ENCODE assay signal across 35 mouse cellular contexts in genomic region chr12:51362898-51363297, GRCm38 (mm10).
"Had no signal": no experiment of that assay in that cellular context is flagged by ENCODE, and none has a peak within 500 bp of the region (broad histone marks: within the 10 kb centered on the region; RNA-seq: fewer than 3 reads in every experiment).

No protein-coding gene starts in this region.

- H3K4me2 ChIP-seq: heart, embryonic 11.5 days; heart, embryonic 12.5 days; heart, embryonic 13.5 days; heart, embryonic 15.5 days; hindbrain, embryonic 12.5 days; hindbrain, embryonic 13.5 days; hindbrain, embryonic 14.5 days; hindbrain, embryonic 15.5 days; intestine, embryonic 15.5 days; kidney, embryonic 15.5 days had no signal

- H3K9me3 ChIP-seq: heart, embryonic 10.5 days; heart, embryonic 12.5 days; heart, embryonic 13.5 days; heart, embryonic 15.5 days; hindbrain, embryonic 10.5 days; hindbrain, embryonic 12.5 days; hindbrain, embryonic 13.5 days; hindbrain, embryonic 15.5 days; intestine, embryonic 15.5 days; kidney, embryonic 15.5 days had no signal

- H3K9ac ChIP-seq: heart, embryonic 12.5 days; heart, embryonic 13.5 days; heart, embryonic 15.5 days; hindbrain, embryonic 12.5 days; hindbrain, embryonic 13.5 days; hindbrain, embryonic 14.5 days; hindbrain, embryonic 15.5 days; intestine, embryonic 15.5 days; kidney, embryonic 15.5 days had no signal

- ATAC-seq: hindbrain, embryonic 16.5 days; hindbrain, postnatal 0 days; inflammation-experienced regulatory T-cells, adult 6 months; intestine, embryonic 15.5 days; intestine, embryonic 16.5 days; intestine, postnatal 0 days had no signal

- H3K27ac ChIP-seq: heart, embryonic 10.5 days; heart, embryonic 13.5 days; heart, embryonic 15.5 days; hindbrain, embryonic 10.5 days; hindbrain, embryonic 12.5 days; hindbrain, embryonic 13.5 days; hindbrain, embryonic 14.5 days; hindbrain, embryonic 15.5 days; hindbrain, postnatal 0 days; intestine, embryonic 15.5 days; kidney, embryonic 15.5 days; kidney, postnatal 0 days; layer of hippocampus, adult 2 months had no signal

- H3K4me3 ChIP-seq: heart, embryonic 10.5 days; heart, embryonic 12.5 days; heart, embryonic 13.5 days; heart, embryonic 15.5 days; hindbrain, embryonic 10.5 days; hindbrain, embryonic 12.5 days; hindbrain, embryonic 13.5 days; hindbrain, embryonic 15.5 days; intestine, embryonic 15.5 days; kidney, embryonic 15.5 days; layer of hippocampus, adult 2 months had no signal

- H3K27me3 ChIP-seq: heart, embryonic 12.5 days; heart, embryonic 13.5 days; heart, embryonic 15.5 days; hindbrain, embryonic 12.5 days; hindbrain, embryonic 13.5 days; hindbrain, embryonic 15.5 days; intestine, embryonic 15.5 days; kidney, embryonic 15.5 days had no signal

- DNase-seq: heart, postnatal 10 days; heart, postnatal 14 days; heart, postnatal 36 days; heart, postnatal 4 days; kidney, adult 11 months; kidney, adult 18-20 months; kidney, adult 2 months; kidney, adult 8-10 months; kidney, adult 9 months; kidney, postnatal 10 days; kidney, postnatal 14 days; kidney, postnatal 25 days; kidney, postnatal 36 days; kidney, postnatal 4 days; layer of hippocampus, adult 9-11 months; layer of hippocampus, postnatal 36 days had no signal

- H3K4me1 ChIP-seq: heart, embryonic 10.5 days; heart, embryonic 12.5 days; heart, embryonic 13.5 days; heart, embryonic 15.5 days; hindbrain, embryonic 10.5 days; hindbrain, embryonic 12.5 days; hindbrain, embryonic 13.5 days; hindbrain, embryonic 15.5 days; intestine, embryonic 15.5 days; kidney, embryonic 15.5 days had no signal
